Mouse (Mus musculus) bone marrow macrophage, adult 2 months (primary cell): Measurements from ENCODE around the gene Plcb4.

Experiments
- CTCF ChIP-seq: IDR thresholded peaks from 2 replicates; pipeline ENCODE4 v1.5.1; 2012; ENCODE audit warnings: low read depth, mild to moderate bottlenecking, low read length, moderate library complexity
- POLR2A ChIP-seq: IDR thresholded peaks from 2 replicates; pipeline ENCODE4 v1.6.1; 2012; ENCODE audit warnings: mild to moderate bottlenecking, low read depth, low read length, borderline replicate concordance

- no peak for TF ChIP-seq CTCF
- no peak for TF ChIP-seq POLR2A
These were observed 338.7 kb downstream of the Plcb4 start for GRCm38 (mm10) chr2:135997361-135998150.
